9 mouse cellular contexts compared by ENCODE assay signal in genomic region chr11:118975917-118976316, GRCm38 (mm10). TPM values are rescaled to one million over a fixed set of nuclear protein-coding genes. Genes with fewer than 3 reads are reported as not detected.
DNase-seq lines count a peak whose midpoint lies in the region; ATAC-seq and TF ChIP-seq lines count a peak whose summit lies in the region.
"Had no signal": no experiment of that assay in that cellular context is flagged by ENCODE, and none has a peak within 500 bp of the region (broad histone marks: within the 10 kb centered on the region; RNA-seq: fewer than 3 reads in every experiment).

No protein-coding gene starts in this region.

- no peak for TF ChIP-seq EP300 in lung, postnatal 0 days (IDR thresholded peaks at IDR 0.05)

- intact Hi-C loops in left cerebral cortex, adult 2 months (cut with DNase I), result loop anchor here (2.0 to 5.0 kb wide), 2 partner anchors 65 to 234 kb away; partner anchors contain the start of gene Rbfox3

- TF ChIP-seq CTCF in lung, postnatal 0 days (IDR thresholded peaks at IDR 0.05), result no peak
- TF ChIP-seq CTCF in left cerebral cortex, adult 2 months (IDR thresholded peaks at IDR 0.05), result no peak

- no peak overlapping the region for H3K9ac ChIP-seq in lung, postnatal 0 days (replicated peaks; ENCODE audit: low read depth)
- no peak overlapping the region; the same call in 1 of the 2 replicates for H3K9ac ChIP-seq in midbrain, embryonic 14.5 days (replicated peaks; ENCODE audit: low read length)

- WGBS in lung, postnatal 0 days, result 15% methylated on average over 12 of the region's 12 CpGs
- WGBS in midbrain, embryonic 14.5 days, result 17% methylated on average over 12 of the region's 12 CpGs

- no peaks in the 10 kb centered on the region for H3K9me3 ChIP-seq in lung, postnatal 0 days (ENCODE audit: low read length)
- no peaks in the 10 kb centered on the region for H3K9me3 ChIP-seq in midbrain, embryonic 14.5 days (ENCODE audit: control insufficient read depth, low read length)

- no peaks in the 10 kb centered on the region for H3K4me1 ChIP-seq in lung, postnatal 0 days (ENCODE audit: insufficient read depth, low read depth, low read length)
- peaks cover 14% of the 10 kb centered on the region for H3K4me1 ChIP-seq in midbrain, embryonic 14.5 days (ENCODE audit: control insufficient read depth, insufficient read depth, low read length)

- no peaks in the 10 kb centered on the region for H3K27me3 ChIP-seq in lung, postnatal 0 days (replicated peaks; ENCODE audit: insufficient read depth, low read length)
- H3K27me3 ChIP-seq in midbrain, embryonic 14.5 days (ENCODE audit: control insufficient read depth, insufficient read depth, low read length), result no peaks in the 10 kb centered on the region

- H3K4me2 ChIP-seq in lung, postnatal 0 days (replicated peaks; ENCODE audit: low read depth, low read length), result peak overlapping the region; percentile 36; the same call in 1 of the 2 replicates
- peak overlapping the region; percentile 38 for H3K4me2 ChIP-seq in midbrain, embryonic 14.5 days (ENCODE audit: low read length)

- ATAC-seq in lung, postnatal 0 days, result peak; percentile 50
- peak; percentile 50 for ATAC-seq in inflammation-experienced regulatory T-cells, adult 6 months
- ATAC-seq in midbrain, embryonic 14.5 days (ENCODE audit: low FRiP score, low TSS enrichment), result no peak

- H3K27ac ChIP-seq in lung, postnatal 0 days (ENCODE audit: low read length), result no peak overlapping the region
- no peak overlapping the region for H3K27ac ChIP-seq in midbrain, embryonic 14.5 days (replicated peaks; ENCODE audit: low read depth, low read length)
- H3K27ac ChIP-seq in left cerebral cortex, adult 2 months, result no peak overlapping the region

- H3K36me3 ChIP-seq in lung, postnatal 0 days (ENCODE audit: insufficient read depth, low read length), result no peaks in the 10 kb centered on the region
- H3K36me3 ChIP-seq in midbrain, embryonic 14.5 days (ENCODE audit: control insufficient read depth, insufficient read depth, low read length), result no peaks in the 10 kb centered on the region

- no peak overlapping the region for H3K4me3 ChIP-seq in lung, postnatal 0 days (ENCODE audit: low read depth, low read length)
- H3K4me3 ChIP-seq in midbrain, embryonic 14.5 days (replicated peaks; ENCODE audit: low read depth, low read length), result no peak overlapping the region
- no peak overlapping the region; the same call in 1 of the 2 replicates for H3K4me3 ChIP-seq in left cerebral cortex, adult 2 months

- peak; percentile 12 for DNase-seq in lung, postnatal 0 days (ENCODE audit: low spot score)
- no peak for DNase-seq in lung, postnatal 14 days
- peak; percentile 56 to 71 for DNase-seq in cerebellum, postnatal 14 days
- no peak for DNase-seq in midbrain, embryonic 14.5 days
- DNase-seq in adrenal gland, postnatal 36 days, result no peak
- no peak for DNase-seq in left cerebral cortex, adult 18-20 months (ENCODE audit: low spot score in 2 of 2)
- DNase-seq in left cerebral cortex, adult 2 months (ENCODE audit: extremely low spot score in 1 of 2, low spot score in 2 of 2), result no peak

RNA-seq across cellular contexts. Expression of gene Enpp7, which starts 12.1 kb away (rescaled TPM):
- not detected in 2 replicates for polyA plus RNA-seq in lung, postnatal 0 days (2015; fragmentation: Nextera tagmentation; extraction: Ambion mirVana)
- polyA plus RNA-seq in inflammation-experienced regulatory T-cells, adult 6 months (2017; shearing (Covaris generic)), result not detected
- polyA plus RNA-seq in midbrain, embryonic 14.5 days (2014; fragmentation: Nextera tagmentation; extraction: Ambion mirVana), result not detected in 2 replicates
- not detected for total RNA-seq in adrenal gland, postnatal 36 days (2021)
- not detected for total RNA-seq in left cerebral cortex, adult 18-20 months (2021)
- not detected for total RNA-seq in left cerebral cortex, adult 2 months (2021)
- polyA plus RNA-seq: cortical plate, adult 2 months had no signal

RNA-seq across cellular contexts. Expression of gene Cbx2, which starts 46.8 kb away (rescaled TPM):
- 6.2 and 6.9 TPM in 2 replicates for polyA plus RNA-seq in lung, postnatal 0 days (2015; fragmentation: Nextera tagmentation; extraction: Ambion mirVana)
- 1 to 10 TPM in 2 of 3 experiments, under 1 TPM in 1; 0.83 to 1.6 (median 1.0) TPM for polyA plus RNA-seq in inflammation-experienced regulatory T-cells, adult 6 months (2017; shearing (Covaris generic))
- 15.6 and 20.7 TPM in 2 replicates for polyA plus RNA-seq in midbrain, embryonic 14.5 days (2014; fragmentation: Nextera tagmentation; extraction: Ambion mirVana)
- total RNA-seq in adrenal gland, postnatal 36 days (2021), result 1 to 10 TPM; 7.6 to 7.7 TPM
- 1 to 10 TPM; 1.8 to 2.2 TPM for total RNA-seq in left cerebral cortex, adult 18-20 months (2021)
- 1 to 10 TPM; 3.2 to 3.4 TPM for total RNA-seq in left cerebral cortex, adult 2 months (2021)

Comparison
In these comparisons a context has a peak if more than half of its experiments do, and no peak if none do; other contexts are left out.
1. DNase-seq: peak in lung, postnatal 0 days (single experiment) and cerebellum, postnatal 14 days (2 of 2); none in lung, postnatal 14 days (single experiment), midbrain, embryonic 14.5 days (single experiment), adrenal gland, postnatal 36 days (0 of 2), left cerebral cortex, adult 18-20 months (0 of 2) and left cerebral cortex, adult 2 months (0 of 2).